Mouse (Mus musculus) forebrain, embryonic 12.5 days (tissue): ENCODE measurements around the gene 2310003L06Rik. TPM values are rescaled to one million over a fixed set of nuclear protein-coding genes. Genes with fewer than 3 reads are reported as not detected.

Experiments
- ATAC-seq: fragments of 200-750 bp; cut with Nextera tagmentation; 2 replicates; pipeline ENCODE4 v1.8.0; 2017; ENCODE audit warnings: moderate TSS enrichment; ENCODE audit not compliant: low FRiP score
- H3K27ac ChIP-seq: fragments of 300-500 bp; sonication (generic); 2 replicates; pipeline ENCODE4 v1.5.1; 2016; ENCODE audit warnings: mild to moderate bottlenecking
- H3K27me3 ChIP-seq: fragments of 300-500 bp; sonication (generic); 2 replicates; pipeline ENCODE4 v1.6.1; 2016; ENCODE audit warnings: mild to moderate bottlenecking
- H3K36me3 ChIP-seq: fragments of 300-500 bp; sonication (generic); replicated peaks from 2 replicates; pipeline ENCODE4 v1.6.1; 2016; ENCODE audit warnings: mild to moderate bottlenecking
- H3K4me1 ChIP-seq: fragments of 300-500 bp; sonication (generic); 2 replicates; pipeline ENCODE4 v1.6.1; 2016
- H3K4me2 ChIP-seq: fragments of 300-500 bp; sonication (generic); 2 replicates; pipeline ENCODE4 v1.6.1; 2016; ENCODE audit warnings: mild to moderate bottlenecking, moderate library complexity
- H3K4me3 ChIP-seq: fragments of 300-500 bp; sonication (generic); replicated peaks from 2 replicates; pipeline ENCODE4 v1.5.1; 2016; ENCODE audit warnings: mild to moderate bottlenecking
- H3K9ac ChIP-seq: fragments of 300-500 bp; sonication (generic); 2 replicates; pipeline ENCODE4 v1.6.1; 2016; ENCODE audit warnings: mild to moderate bottlenecking
- H3K9me3 ChIP-seq: fragments of 300-500 bp; sonication (generic); 2 replicates; pipeline ENCODE4 v1.6.1; 2016
- WGBS: fragments of 180-500 bp; shearing (Covaris S2); methylation state at CpG from one replicate; pipeline ENCODE4 v1.1.7; 2016; 5-methylcytosine and 5-hydroxymethylcytosine counted together
- polyA plus RNA-seq: library from polyadenylated mRNA; unstranded; fragments of >200 nt; fragmentation: Nextera tagmentation; extraction: Ambion mirVana; gene quantifications from 2 replicates; pipeline ENCODE4 v1.2.1, GENCODE M21; 2016

2310003L06Rik gene
- not detected in 2 replicates for polyA plus RNA-seq

GRCm38 (mm10) chr5:87969201-87969600 is at the start of gene 2310003L06Rik, which contains the start of gene Gm28434:
Gene 2310003L06Rik, plus strand, starts transcription at chr5:87969459.
Gene Gm28434, plus strand, starts transcription at chr5:87969517.
- Histone ChIP-seq H3K27ac (no peak within 1 kb of the TSS), H3K9ac (no peak within 1 kb of the TSS), H3K9me3 (no peaks in the 10 kb centered on the region), H3K4me1 (no peaks in the 10 kb centered on the region), H3K4me3 (no peak within 1 kb of the TSS), H3K36me3 (no peaks in the 10 kb centered on the region), H3K27me3 (no peaks in the 10 kb centered on the region), H3K4me2 (no peak within 1 kb of the TSS)
- no peak for ATAC-seq
- 48% methylated on average over 2 of the region's 2 CpGs for WGBS

GRCm38 (mm10) chr5:87925372-87925771 is 43.9 kb upstream of the 2310003L06Rik start, which contains the start of gene Csn3:
Gene Csn3, plus strand, starts transcription at chr5:87925579.
- WGBS, result 25% methylated on average over 5 of the region's 5 CpGs
- Histone ChIP-seq H3K9ac (no peak within 1 kb of the TSS), H3K27me3 (no peaks in the 10 kb centered on the region), H3K4me1 (no peaks in the 10 kb centered on the region), H3K4me2 (no peak within 1 kb of the TSS), H3K9me3 (no peaks in the 10 kb centered on the region), H3K27ac (no peak within 1 kb of the TSS), H3K36me3 (no peaks in the 10 kb centered on the region), H3K4me3 (no peak within 1 kb of the TSS)
- no peak for ATAC-seq

- no peaks in the 10 kb centered on the region for H3K27me3 ChIP-seq
- no peak overlapping the region for H3K27ac ChIP-seq
- H3K4me2 ChIP-seq, result no peak overlapping the region
- WGBS, result 38% methylated on average over 1 of the region's 1 CpGs
- no peaks in the 10 kb centered on the region for H3K4me1 ChIP-seq
- no peaks in the 10 kb centered on the region for H3K36me3 ChIP-seq
- no peak for ATAC-seq
- H3K9ac ChIP-seq, result no peak overlapping the region
- no peak overlapping the region for H3K4me3 ChIP-seq
- H3K9me3 ChIP-seq, result no peaks in the 10 kb centered on the region
Observed at GRCm38 (mm10) chr5:87931603-87932002, 37.7 kb upstream of the 2310003L06Rik start.

GRCm38 (mm10) chr5:87940752-87941151 is 28.5 kb upstream of the 2310003L06Rik start:
- no peak overlapping the region for H3K9ac ChIP-seq
- H3K27ac ChIP-seq, result no peak overlapping the region
- 49% methylated on average over 3 of the region's 3 CpGs for WGBS
- no peak for ATAC-seq
- H3K4me2 ChIP-seq, result no peak overlapping the region
- H3K9me3 ChIP-seq, result no peaks in the 10 kb centered on the region
- no peak overlapping the region for H3K4me3 ChIP-seq
- no peaks in the 10 kb centered on the region for H3K27me3 ChIP-seq
- H3K4me1 ChIP-seq, result no peaks in the 10 kb centered on the region
- H3K36me3 ChIP-seq, result no peaks in the 10 kb centered on the region

- Histone ChIP-seq H3K27me3 (no peaks in the 10 kb centered on the region), H3K9ac (no peak overlapping the region), H3K4me3 (no peak overlapping the region), H3K4me1 (no peaks in the 10 kb centered on the region), H3K9me3 (no peaks in the 10 kb centered on the region), H3K36me3 (no peaks in the 10 kb centered on the region), H3K4me2 (no peak overlapping the region), H3K27ac (no peak overlapping the region)
- no peak for ATAC-seq
Observed at GRCm38 (mm10) chr5:87942515-87942914, 26.7 kb upstream of the 2310003L06Rik start.

GRCm38 (mm10) chr5:87951836-87952235 is 17.4 kb upstream of the 2310003L06Rik start:
- Histone ChIP-seq H3K9ac (no peak overlapping the region), H3K27me3 (no peaks in the 10 kb centered on the region), H3K4me1 (no peaks in the 10 kb centered on the region), H3K4me2 (no peak overlapping the region), H3K4me3 (no peak overlapping the region), H3K27ac (no peak overlapping the region), H3K9me3 (no peaks in the 10 kb centered on the region), H3K36me3 (no peaks in the 10 kb centered on the region)
- ATAC-seq, result no peak

GRCm38 (mm10) chr5:87979139-87979538 is 9.9 kb downstream of the 2310003L06Rik start, which contains the start of gene Cabs1:
Gene Cabs1, plus strand, starts transcription at chr5:87979439.
- H3K4me2 ChIP-seq, result no peak within 1 kb of the TSS
- H3K9ac ChIP-seq, result no peak within 1 kb of the TSS
- no peaks in the 10 kb centered on the region for H3K36me3 ChIP-seq
- 86% methylated on average over 3 of the region's 3 CpGs for WGBS
- H3K4me3 ChIP-seq, result no peak within 1 kb of the TSS
- H3K9me3 ChIP-seq, result no peaks in the 10 kb centered on the region
- no peak for ATAC-seq
- no peaks in the 10 kb centered on the region for H3K4me1 ChIP-seq
- no peak within 1 kb of the TSS for H3K27ac ChIP-seq
- no peaks in the 10 kb centered on the region for H3K27me3 ChIP-seq

GRCm38 (mm10) chr5:87982468-87983214 is 13.4 kb downstream of the 2310003L06Rik start:
- no peaks in the 10 kb centered on the region for H3K27me3 ChIP-seq
- no peak overlapping the region for H3K9ac ChIP-seq
- H3K4me3 ChIP-seq, result no peak overlapping the region
- 57% methylated on average over 3 of the region's 3 CpGs for WGBS
- no peaks in the 10 kb centered on the region for H3K36me3 ChIP-seq
- no peak overlapping the region for H3K4me2 ChIP-seq
- no peaks in the 10 kb centered on the region for H3K9me3 ChIP-seq
- ATAC-seq, result peak; percentile 33; the same call in 1 of the 2 replicates
- no peaks in the 10 kb centered on the region for H3K4me1 ChIP-seq
- no peak overlapping the region for H3K27ac ChIP-seq

- no peak for ATAC-seq
- no peak within 1 kb of the TSS for H3K9ac ChIP-seq
- H3K9me3 ChIP-seq, result no peaks in the 10 kb centered on the region
- no peaks in the 10 kb centered on the region for H3K36me3 ChIP-seq
- no peak within 1 kb of the TSS for H3K4me2 ChIP-seq
- H3K4me1 ChIP-seq, result no peaks in the 10 kb centered on the region
- WGBS, result 91% methylated on average over 3 of the region's 3 CpGs
- no peak within 1 kb of the TSS for H3K4me3 ChIP-seq
- no peaks in the 10 kb centered on the region for H3K27me3 ChIP-seq
- no peak within 1 kb of the TSS for H3K27ac ChIP-seq
Observed at GRCm38 (mm10) chr5:88002249-88002648, 33.0 kb downstream of the 2310003L06Rik start, which contains the start of gene Smr3a. Gene Smr3a, plus strand, starts transcription at chr5:88002549.

GRCm38 (mm10) chr5:88005241-88005640 is 36.0 kb downstream of the 2310003L06Rik start:
- no peak overlapping the region for H3K9ac ChIP-seq
- no peaks in the 10 kb centered on the region for H3K9me3 ChIP-seq
- H3K4me3 ChIP-seq, result no peak overlapping the region
- H3K4me1 ChIP-seq, result no peaks in the 10 kb centered on the region
- no peak overlapping the region for H3K4me2 ChIP-seq
- ATAC-seq, result no peak
- no peaks in the 10 kb centered on the region for H3K27me3 ChIP-seq
- H3K36me3 ChIP-seq, result no peaks in the 10 kb centered on the region
- H3K27ac ChIP-seq, result no peak overlapping the region

Other genes with a start within 250 kb of the 2310003L06Rik start
- not detected in 2 replicates for gene Csn1s2a, start 194.9 kb upstream of the 2310003L06Rik start, polyA plus RNA-seq
- gene Csn1s2b, start 161.4 kb upstream of the 2310003L06Rik start, polyA plus RNA-seq, result not detected in 2 replicates
- gene Prr27, start 143.8 kb upstream of the 2310003L06Rik start, polyA plus RNA-seq, result not detected in 2 replicates
- not detected in 2 replicates for gene Odam, start 84.4 kb upstream of the 2310003L06Rik start, polyA plus RNA-seq
- gene Csn3, start 43.9 kb upstream of the 2310003L06Rik start, polyA plus RNA-seq, result not detected in 2 replicates
- gene Gm28434, start 58 bp downstream of the 2310003L06Rik start, polyA plus RNA-seq, result not detected in 2 replicates
- gene Cabs1, start 10.0 kb downstream of the 2310003L06Rik start, polyA plus RNA-seq, result not detected in 2 replicates
- gene Smr3a, start 33.1 kb downstream of the 2310003L06Rik start, polyA plus RNA-seq, result not detected in 2 replicates
- gene Smr2, start 117.1 kb downstream of the 2310003L06Rik start, polyA plus RNA-seq, result not detected in 2 replicates
- gene Gm11116, start 142.1 kb downstream of the 2310003L06Rik start, polyA plus RNA-seq, result not detected in 2 replicates
- gene Gm11115, start 184.6 kb downstream of the 2310003L06Rik start, polyA plus RNA-seq, result not detected in 2 replicates